Mouse (Mus musculus) kidney, adult 2 months (tissue): ENCODE measurements around the gene Josd1.
A peak's percentile ranks its signal among the peaks of the same experiment; 100 is the strongest.

Experiments used
- CTCF ChIP-seq: fragments of 200-500 bp; conservative IDR thresholded peaks from 2 replicates; pipeline ENCODE4 v1.5.1; 2011; ENCODE audit warnings: low read depth, mild to moderate bottlenecking, control low read depth, low read length, moderate library complexity, mixed read lengths; ENCODE audit not compliant: insufficient read depth, insufficient read length
- POLR2A ChIP-seq: fragments of 200-500 bp; IDR thresholded peaks from one replicate; pipeline ENCODE4 v1.6.1; 2011; ENCODE audit warnings: low read depth, low read length, control low read depth

GRCm38 (mm10) chr15:79670249-79670971 is 17.3 kb downstream of the Josd1 start, which contains the start of gene Tomm22:
- TF ChIP-seq CTCF = peak; percentile 69
- TF ChIP-seq POLR2A = no peak
